Mouse (Mus musculus) heart, adult 2 months (tissue): ENCODE results near the gene Tle3. TPM values are rescaled to one million over a fixed set of nuclear protein-coding genes. Genes with fewer than 3 reads are reported as not detected.

Source experiments
- DNase-seq, 2 experiments: peaks; one replicate each; pipeline ENCODE4 v3.0.0; 2021
- H3K27ac ChIP-seq: fragments of 200-600 bp; 2 replicates; pipeline ENCODE4 v1.8.1; 2022
- H3K27me3 ChIP-seq: fragments of 200-500 bp; 2 replicates; pipeline ENCODE4 v1.6.1; 2012; ENCODE audit warnings: mild to moderate bottlenecking, low read length, inconsistent platforms, mixed read lengths; ENCODE audit not compliant: control insufficient read depth, insufficient read depth
- H3K36me3 ChIP-seq: fragments of 200-500 bp; 2 replicates; pipeline ENCODE4 v1.6.1; 2012; ENCODE audit warnings: low read length, inconsistent platforms; ENCODE audit not compliant: control insufficient read depth, insufficient read depth
- H3K4me1 ChIP-seq: fragments of 200-500 bp; 2 replicates; pipeline ENCODE4 v1.6.1; 2011; ENCODE audit warnings: low read length; ENCODE audit not compliant: control insufficient read depth, insufficient read depth
- H3K4me3 ChIP-seq: fragments of 200-600 bp; 2 replicates; pipeline ENCODE4 v1.8.1; 2022
- H3K79me2 ChIP-seq: fragments of 200-500 bp; replicated peaks from 2 replicates; pipeline ENCODE4 v1.6.1; 2012; ENCODE audit warnings: mild to moderate bottlenecking, inconsistent platforms, low read length, moderate library complexity, mixed read lengths; ENCODE audit not compliant: control insufficient read depth, insufficient read depth
- H3K9ac ChIP-seq: fragments of 200-500 bp; 2 replicates; pipeline ENCODE4 v1.6.1; 2012; ENCODE audit warnings: low read depth, mild to moderate bottlenecking, control low read depth, inconsistent platforms, low read length, mixed read lengths
- CTCF ChIP-seq: fragments of 200-600 bp; IDR thresholded peaks from 2 replicates; pipeline ENCODE4 v1.8.1; 2022; ENCODE audit warnings: antibody characterized with exemption, mild to moderate bottlenecking, moderate library complexity
- EP300 ChIP-seq: fragments of 200-500 bp; IDR thresholded peaks from 2 replicates; pipeline ENCODE4 v1.6.1; 2011; ENCODE audit warnings: low read depth, low read length, control low read depth; ENCODE audit not compliant: insufficient read depth
- POLR2A ChIP-seq: fragments of 200-500 bp; IDR thresholded peaks from 2 replicates; pipeline ENCODE4 v1.6.1; 2011; ENCODE audit warnings: mild to moderate bottlenecking, low read depth, low read length, control low read depth; ENCODE audit not compliant: insufficient read depth
- WGBS: fragments of 180-500 bp; shearing (Covaris S2); methylation state at CpG from one replicate; pipeline ENCODE4 v1.1.7; 2018; 5-methylcytosine and 5-hydroxymethylcytosine counted together
- intact Hi-C: fragments of 180-260 bp; cut with DNase I; formaldehyde crosslinking; loops from one replicate; pipeline ENCODE4 v1.15.1; 2025
- polyA plus RNA-seq: library from polyadenylated mRNA; depleted of rRNA; stranded (reverse); fragments of >200 nt; gene quantifications from 2 replicates; pipeline ENCODE4 v1.2.3, GENCODE M21; 2012
- total RNA-seq, 2 experiments: library from RNA; stranded (reverse); gene quantifications; 2 replicates each; pipeline ENCODE4 v1.2.3; 2021

The Tle3 gene
- total and polyA plus RNA-seq, 3 experiments = 16.5 to 16.8 (median 16.6) TPM

DNA sequence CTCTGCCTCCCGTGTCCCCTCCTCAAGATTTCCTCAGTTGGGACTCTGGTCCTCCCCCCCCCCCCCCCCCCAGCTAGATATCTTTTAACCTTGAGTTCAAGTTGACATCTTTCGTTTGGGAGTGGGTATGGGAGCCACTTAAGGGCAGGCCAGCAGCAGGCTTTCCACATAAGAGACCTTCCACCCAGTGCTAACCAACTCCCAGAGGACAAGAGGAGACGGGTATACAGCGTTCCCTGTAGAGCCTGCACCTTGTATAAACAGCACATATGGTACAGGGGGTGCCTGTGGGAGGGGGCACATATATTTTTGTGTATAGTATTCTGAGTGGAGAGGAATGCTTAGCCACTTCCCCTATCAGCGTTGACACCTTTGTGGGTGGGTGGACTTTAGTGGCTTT is 2.8 kb downstream of the Tle3 start:
- Histone ChIP-seq H3K27me3 (peaks cover 2% of the 10 kb centered on the region; the same call in 1 of the 2 replicates), H3K4me3 (no peak overlapping the region), H3K79me2 (no peaks in the 10 kb centered on the region), H3K9ac (no peak overlapping the region), H3K36me3 (no peaks in the 10 kb centered on the region; the same call in 1 of the 2 replicates), H3K4me1 (peaks cover 5% of the 10 kb centered on the region), H3K27ac (no peak overlapping the region)
- 61% methylated on average over 5 of the region's 5 CpGs for WGBS
- TF ChIP-seq CTCF (no peak), EP300 (no peak), POLR2A (no peak)
- DNase-seq = no peak
- intact Hi-C loops = loop anchor here (2.0 kb wide), 1 partner anchor 30 kb away; no protein-coding TSS in a partner anchor

DNA sequence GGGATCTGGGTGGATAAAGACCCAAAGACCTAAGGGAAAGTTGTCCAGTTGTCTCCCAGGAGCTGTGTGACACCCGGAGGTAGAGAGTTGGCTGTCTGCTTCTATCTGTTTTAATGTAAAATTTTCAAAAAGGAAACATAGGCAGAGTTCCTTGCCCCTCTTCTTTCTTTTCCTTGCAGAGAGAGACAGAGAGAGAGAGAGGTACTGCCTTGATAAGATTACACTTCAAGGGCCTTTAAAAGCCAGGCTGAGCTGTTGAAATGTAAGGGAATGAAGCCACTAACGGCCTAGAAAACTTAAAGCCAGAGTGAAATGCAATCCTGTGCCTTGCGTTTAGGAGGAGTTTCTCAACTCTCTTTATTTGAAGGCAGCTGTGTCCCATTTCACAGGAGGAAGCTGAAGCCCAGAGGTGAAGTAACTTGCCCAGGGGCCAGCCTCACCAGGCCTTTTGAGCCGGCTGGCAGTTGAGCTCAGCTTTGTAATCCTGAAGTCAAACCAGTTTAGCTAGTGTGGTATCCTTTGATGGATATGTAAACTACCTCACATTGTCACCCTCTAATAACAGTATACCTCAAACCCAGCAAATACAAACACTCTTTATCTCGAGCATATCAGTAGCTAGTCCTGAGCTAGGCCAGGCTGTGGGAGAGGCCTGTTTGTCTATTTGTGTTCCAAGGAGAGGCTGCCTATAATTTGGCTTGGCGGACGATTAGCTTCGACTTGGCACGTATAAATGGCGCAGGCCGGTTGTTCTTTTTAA is 3.8 kb downstream of the Tle3 start:
- H3K27me3 ChIP-seq = peaks cover 2% of the 10 kb centered on the region; the same call in 1 of the 2 replicates
- no peak overlapping the region for H3K9ac ChIP-seq
- WGBS = 76% methylated on average over 11 of the region's 11 CpGs
- no peak for DNase-seq
- intact Hi-C loops = loop anchor here (2.0 kb wide), 1 partner anchor 29 kb away; no protein-coding TSS in a partner anchor
- no peak for TF ChIP-seq POLR2A
- TF ChIP-seq EP300 = no peak
- no peak for TF ChIP-seq CTCF
- H3K4me3 ChIP-seq = no peak overlapping the region
- H3K79me2 ChIP-seq = no peaks in the 10 kb centered on the region
- H3K4me1 ChIP-seq = peaks cover 6% of the 10 kb centered on the region
- H3K36me3 ChIP-seq = no peaks in the 10 kb centered on the region; the same call in 1 of the 2 replicates
- no peak overlapping the region for H3K27ac ChIP-seq

DNA sequence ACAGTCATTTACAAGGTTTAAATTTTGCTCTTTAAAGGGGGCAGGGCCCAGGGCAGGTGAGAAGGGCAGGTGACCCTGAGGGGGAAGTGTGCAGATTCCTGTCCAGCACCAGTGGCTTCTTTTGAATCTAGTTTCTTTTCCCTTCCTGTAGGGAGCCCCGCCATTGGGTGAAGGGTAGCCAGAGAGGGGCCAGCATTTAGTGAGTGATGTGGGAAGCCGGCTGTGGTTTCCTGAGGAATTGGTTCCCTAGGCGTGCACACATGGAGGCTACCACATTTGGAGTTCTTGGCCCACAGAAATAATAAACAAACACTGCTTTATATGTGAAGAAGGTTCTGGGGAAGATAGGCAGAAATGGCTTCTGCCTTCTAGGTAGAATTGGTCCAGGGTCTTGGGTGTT is 4.5 kb downstream of the Tle3 start:
- Histone ChIP-seq H3K4me3 (no peak overlapping the region), H3K4me1 (peaks cover 9% of the 10 kb centered on the region), H3K79me2 (no peaks in the 10 kb centered on the region), H3K36me3 (no peaks in the 10 kb centered on the region; the same call in 1 of the 2 replicates), H3K27me3 (peaks cover 2% of the 10 kb centered on the region; the same call in 1 of the 2 replicates), H3K27ac (no peak overlapping the region), H3K9ac (no peak overlapping the region)
- whole genome bisulfite sequencing = 52% methylated on average over 3 of the region's 3 CpGs
- TF ChIP-seq EP300 (no peak), POLR2A (no peak), CTCF (no peak)
- intact Hi-C loops = no loop called here
- DNase-seq = no peak

DNA sequence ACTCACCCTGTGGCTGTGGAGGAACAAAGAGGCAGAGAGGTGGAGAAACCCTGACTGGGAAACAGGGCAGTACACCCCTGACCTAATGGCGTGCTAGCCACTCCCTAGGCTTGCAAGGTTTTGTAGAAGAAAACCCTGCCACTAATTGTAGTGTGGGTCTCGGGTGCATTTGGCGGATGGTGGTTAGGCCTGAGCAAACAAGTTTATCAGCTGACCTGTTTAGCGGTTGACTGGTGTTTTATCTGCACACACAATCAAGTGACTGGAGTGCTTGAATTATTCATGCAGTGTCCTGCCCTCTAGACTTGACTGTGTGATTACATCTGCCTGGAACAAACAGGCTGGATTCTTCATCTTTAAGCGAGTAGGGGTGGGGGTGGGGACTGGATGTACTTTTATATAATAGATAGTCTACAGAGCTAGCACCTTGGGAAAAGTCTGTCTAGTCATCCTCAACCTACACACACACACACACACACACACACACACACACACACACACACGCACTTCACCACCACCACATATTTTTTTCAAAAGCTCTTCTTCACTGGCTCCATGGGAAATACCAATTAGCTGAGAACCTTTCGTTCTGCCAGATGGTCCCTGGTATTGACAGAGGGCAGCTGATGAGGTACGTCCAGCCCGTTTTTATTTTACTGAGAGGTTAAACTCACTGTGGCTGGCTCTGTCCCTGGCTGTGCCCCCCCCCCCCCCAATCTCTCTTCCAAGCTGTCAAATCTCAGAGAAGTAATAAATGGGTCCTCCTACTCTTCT is 5.7 kb downstream of the Tle3 start:
- H3K79me2 ChIP-seq = no peaks in the 10 kb centered on the region
- TF ChIP-seq CTCF (no peak), EP300 (no peak), POLR2A (no peak)
- no peaks in the 10 kb centered on the region; the same call in 1 of the 2 replicates for H3K36me3 ChIP-seq
- no peak overlapping the region for H3K4me3 ChIP-seq
- no peak overlapping the region for H3K9ac ChIP-seq
- no peak for DNase-seq
- intact Hi-C loops = no loop called here
- 65% methylated on average over 9 of the region's 9 CpGs for WGBS
- H3K27me3 ChIP-seq = peaks cover 2% of the 10 kb centered on the region; the same call in 1 of the 2 replicates
- H3K27ac ChIP-seq = no peak overlapping the region
- H3K4me1 ChIP-seq = peaks cover 12% of the 10 kb centered on the region

DNA sequence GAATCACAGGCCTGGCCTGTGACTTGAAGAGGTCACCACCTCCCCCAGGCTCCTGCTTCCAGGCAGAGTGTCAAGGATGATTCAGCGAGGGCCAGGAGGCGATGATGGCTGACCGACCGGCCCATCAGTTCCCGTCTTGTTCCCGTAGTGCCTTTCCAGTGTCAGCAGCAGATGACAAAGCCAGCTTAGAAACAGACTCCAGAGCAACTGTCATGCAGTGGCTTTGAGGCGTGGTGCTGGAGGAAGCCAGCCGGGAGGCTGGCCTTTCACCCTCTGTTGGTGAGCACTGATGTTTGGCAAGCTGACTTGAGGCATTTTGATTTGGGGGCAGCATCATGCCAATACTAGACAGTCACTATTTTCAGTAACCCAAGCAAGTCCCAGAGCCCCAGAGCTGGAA is 6.3 kb downstream of the Tle3 start:
- no peaks in the 10 kb centered on the region for H3K79me2 ChIP-seq
- peak; percentile 47 to 59 for DNase-seq
- H3K27me3 ChIP-seq = peaks cover 2% of the 10 kb centered on the region; the same call in 1 of the 2 replicates
- H3K9ac ChIP-seq = no peak overlapping the region
- 30% methylated on average over 8 of the region's 8 CpGs for WGBS
- no peak for TF ChIP-seq CTCF
- TF ChIP-seq EP300 = no peak
- TF ChIP-seq POLR2A = no peak
- intact Hi-C loops = no loop called here
- no peaks in the 10 kb centered on the region; the same call in 1 of the 2 replicates for H3K36me3 ChIP-seq
- H3K4me1 ChIP-seq = peaks cover 13% of the 10 kb centered on the region
- no peak overlapping the region for H3K27ac ChIP-seq
- H3K4me3 ChIP-seq = no peak overlapping the region
